Mouse (Mus musculus) liver, postnatal 0 days (tissue): ENCODE results near the gene Tepp. TPM values are rescaled to one million over a fixed set of nuclear protein-coding genes. Genes with fewer than 3 reads are reported as not detected.

Source experiments
- ATAC-seq: fragments of 200-750 bp; cut with Nextera tagmentation; 2 replicates; pipeline ENCODE4 v1.8.0; 2017; ENCODE audit warnings: mild to moderate bottlenecking, moderate library complexity
- DNase-seq: peaks from one replicate; pipeline ENCODE4 v3.0.0-alpha.2; 2016
- H3K27ac ChIP-seq: fragments of 300-500 bp; sonication (generic); 2 replicates; pipeline ENCODE4 v1.5.1; 2014; ENCODE audit warnings: antibody characterized with exemption, moderate library complexity, mild to moderate bottlenecking, low read depth
- H3K27me3 ChIP-seq: fragments of 300-500 bp; sonication (generic); 2 replicates; pipeline ENCODE4 v1.6.1; 2014; ENCODE audit warnings: low read length, control low read depth, mixed read lengths; ENCODE audit not compliant: insufficient read depth
- H3K36me3 ChIP-seq: fragments of 300-500 bp; sonication (generic); replicated peaks from 2 replicates; pipeline ENCODE4 v1.6.1; 2014; ENCODE audit warnings: mild to moderate bottlenecking, control low read depth, low read length, moderate library complexity, mixed read lengths; ENCODE audit not compliant: insufficient read depth
- H3K4me1 ChIP-seq: fragments of 300-500 bp; sonication (generic); 2 replicates; pipeline ENCODE4 v1.6.1; 2014; ENCODE audit warnings: antibody characterized with exemption, mild to moderate bottlenecking, control low read depth; ENCODE audit not compliant: insufficient read depth
- H3K4me2 ChIP-seq: fragments of 300-500 bp; sonication (generic); 2 replicates; pipeline ENCODE4 v1.6.1; 2014; ENCODE audit warnings: low read depth, mild to moderate bottlenecking, low read length, moderate library complexity, mixed read lengths
- H3K4me3 ChIP-seq: fragments of 300-500 bp; sonication (generic); 2 replicates; pipeline ENCODE4 v1.5.1; 2014; ENCODE audit warnings: low read depth, low read length
- H3K9ac ChIP-seq: fragments of 300-500 bp; sonication (generic); replicated peaks from 2 replicates; pipeline ENCODE4 v1.6.1; 2014; ENCODE audit warnings: mild to moderate bottlenecking, moderate library complexity
- H3K9me3 ChIP-seq: fragments of 300-500 bp; sonication (generic); 2 replicates; pipeline ENCODE4 v1.6.1; 2016; ENCODE audit warnings: mild to moderate bottlenecking, control low read depth, low read length, mixed read lengths
- CTCF ChIP-seq: sonication (generic); IDR thresholded peaks from 2 replicates; pipeline ENCODE4 v1.5.1; 2016; ENCODE audit warnings: antibody characterized with exemption, low read depth
- EP300 ChIP-seq: IDR thresholded peaks from 2 replicates; pipeline ENCODE4 v1.6.1; 2016; ENCODE audit warnings: antibody characterized with exemption, low read depth, mild to moderate bottlenecking
- WGBS: fragments of 180-500 bp; shearing (Covaris S2); extraction: QIAGEN DNeasy Blood & Tissue Kit; methylation state at CpG from one replicate; pipeline ENCODE4 v1.1.7; 2014; ENCODE audit not compliant: insufficient replicate concordance; 5-methylcytosine and 5-hydroxymethylcytosine counted together
- polyA plus RNA-seq: library from polyadenylated mRNA; unstranded; fragments of >200 nt; fragmentation: Nextera tagmentation; extraction: Ambion mirVana; gene quantifications from 2 replicates; pipeline ENCODE4 v1.2.1, GENCODE M21; 2015

Tepp gene
- polyA plus RNA-seq, 1 experiment from 2014 or later = not detected

GRCm38 (mm10) chr8:95332437-95333199 is 22.3 kb downstream of the Tepp start:
- H3K36me3 ChIP-seq = peaks cover 21% of the 10 kb centered on the region
- WGBS = 19% methylated on average over 21 of the region's 21 CpGs
- DNase-seq = no peak
- no peaks in the 10 kb centered on the region for H3K27me3 ChIP-seq
- peak overlapping the region; percentile 70 for H3K4me3 ChIP-seq
- H3K27ac ChIP-seq = peak overlapping the region; percentile 98
- peak overlapping the region; percentile 85 for H3K4me2 ChIP-seq
- peaks cover 23% of the 10 kb centered on the region for H3K4me1 ChIP-seq
- TF ChIP-seq CTCF = no peak
- peak; percentile 4; the same call in 1 of the 2 replicates for TF ChIP-seq EP300
- H3K9ac ChIP-seq = peak overlapping the region; percentile 89
- no peak for ATAC-seq
- no peaks in the 10 kb centered on the region for H3K9me3 ChIP-seq

GRCm38 (mm10) chr8:95335706-95336105 is 25.3 kb downstream of the Tepp start:
- WGBS = 54% methylated on average over 1 of the region's 1 CpGs
- DNase-seq = no peak
- no peak overlapping the region for H3K27ac ChIP-seq
- H3K4me2 ChIP-seq = peak overlapping the region; percentile 13; the same call in 1 of the 2 replicates
- no peak overlapping the region for H3K9ac ChIP-seq
- TF ChIP-seq EP300 = no peak
- no peak for TF ChIP-seq CTCF
- H3K27me3 ChIP-seq = no peaks in the 10 kb centered on the region
- H3K9me3 ChIP-seq = no peaks in the 10 kb centered on the region
- peaks cover 14% of the 10 kb centered on the region; the same call in 1 of the 2 replicates for H3K36me3 ChIP-seq
- ATAC-seq = no peak
- H3K4me3 ChIP-seq = no peak overlapping the region
- peaks cover 14% of the 10 kb centered on the region for H3K4me1 ChIP-seq

GRCm38 (mm10) chr8:95336363-95336762 is 26.0 kb downstream of the Tepp start:
- Histone ChIP-seq H3K9me3 (no peaks in the 10 kb centered on the region), H3K4me3 (no peak overlapping the region), H3K4me2 (no peak overlapping the region), H3K9ac (no peak overlapping the region), H3K36me3 (peaks cover 14% of the 10 kb centered on the region; the same call in 1 of the 2 replicates), H3K4me1 (peaks cover 8% of the 10 kb centered on the region), H3K27ac (no peak overlapping the region), H3K27me3 (no peaks in the 10 kb centered on the region)
- TF ChIP-seq CTCF = no peak
- no peak for TF ChIP-seq EP300
- no peak for DNase-seq
- no peak for ATAC-seq

GRCm38 (mm10) chr8:95341721-95342120 is 31.4 kb downstream of the Tepp start:
- H3K27me3 ChIP-seq = no peaks in the 10 kb centered on the region
- H3K27ac ChIP-seq = no peak overlapping the region
- no peak overlapping the region for H3K9ac ChIP-seq
- H3K9me3 ChIP-seq = no peaks in the 10 kb centered on the region
- H3K4me3 ChIP-seq = no peak overlapping the region
- DNase-seq = no peak
- no peak overlapping the region for H3K4me2 ChIP-seq
- WGBS = 82% methylated on average over 5 of the region's 5 CpGs
- peaks cover 36% of the 10 kb centered on the region for H3K36me3 ChIP-seq
- no peak for ATAC-seq
- TF ChIP-seq CTCF = no peak
- TF ChIP-seq EP300 = no peak
- H3K4me1 ChIP-seq = no peaks in the 10 kb centered on the region

- no peak overlapping the region for H3K4me2 ChIP-seq
- no peaks in the 10 kb centered on the region for H3K9me3 ChIP-seq
- no peak for DNase-seq
- ATAC-seq = no peak
- TF ChIP-seq EP300 = no peak
- TF ChIP-seq CTCF = peak; percentile 30; the same call in 1 of the 2 replicates
- H3K36me3 ChIP-seq = peaks cover 23% of the 10 kb centered on the region
- no peaks in the 10 kb centered on the region for H3K4me1 ChIP-seq
- no peaks in the 10 kb centered on the region for H3K27me3 ChIP-seq
- H3K4me3 ChIP-seq = no peak overlapping the region
- H3K9ac ChIP-seq = no peak overlapping the region
- H3K27ac ChIP-seq = no peak overlapping the region
- WGBS = 83% methylated on average over 6 of the region's 6 CpGs
Measured at GRCm38 (mm10) chr8:95344668-95345067, 34.3 kb downstream of the Tepp start.

GRCm38 (mm10) chr8:95346643-95347545 is 36.5 kb downstream of the Tepp start:
- Histone ChIP-seq H3K9me3 (no peaks in the 10 kb centered on the region), H3K4me1 (peaks cover 3% of the 10 kb centered on the region), H3K4me3 (no peak overlapping the region), H3K27me3 (peaks cover 11% of the 10 kb centered on the region), H3K9ac (no peak overlapping the region), H3K36me3 (peaks cover 22% of the 10 kb centered on the region), H3K27ac (no peak overlapping the region), H3K4me2 (no peak overlapping the region)
- 48% methylated on average over 8 of the region's 8 CpGs for WGBS
- no peak for TF ChIP-seq EP300
- TF ChIP-seq CTCF = peak; percentile 78
- DNase-seq (peak; percentile 70), ATAC-seq (peak; percentile 29; the same call in 1 of the 2 replicates)
